Comparison of ENCODE assay signal across 8 mouse cellular contexts in the genomic region with DNA sequence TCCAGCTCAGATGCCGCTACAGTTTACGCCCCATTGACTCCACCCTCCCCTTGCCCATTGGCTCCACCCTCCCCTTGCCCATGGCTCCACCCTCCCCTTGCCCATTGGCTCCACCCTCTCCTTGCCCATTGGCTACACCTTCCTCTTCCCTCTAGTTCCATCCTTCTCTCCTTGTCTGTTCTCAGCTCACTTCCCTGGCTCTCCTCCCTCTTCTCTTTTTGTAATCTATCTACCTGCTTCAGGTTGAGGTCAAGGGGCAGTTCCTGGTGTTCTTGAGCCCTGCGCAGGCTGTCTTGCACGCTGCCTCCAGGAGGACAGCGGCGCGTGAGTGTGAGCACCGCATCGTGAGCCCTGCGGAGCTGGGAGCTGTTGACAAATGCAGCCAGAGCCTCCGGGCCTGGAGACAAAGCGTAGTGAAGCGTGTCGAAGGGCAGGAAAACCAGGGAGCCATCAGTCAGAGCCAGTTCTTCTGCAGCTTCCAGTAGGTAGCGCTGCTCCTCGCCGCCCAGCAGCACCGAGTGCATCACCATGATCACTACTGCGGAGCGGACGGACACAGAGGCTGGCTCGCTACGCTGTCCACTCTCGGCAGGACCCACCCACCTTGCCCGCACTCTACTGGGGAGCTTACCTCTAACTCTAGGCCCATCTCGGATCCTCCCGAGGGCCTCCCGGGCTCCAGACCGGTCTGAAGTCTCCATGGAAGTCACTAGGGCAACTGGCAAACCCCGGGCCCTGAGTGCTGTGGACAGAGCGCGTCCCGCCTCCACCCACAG. TPM values are rescaled to one million over a fixed set of nuclear protein-coding genes. Genes with fewer than 3 reads are reported as not detected.
DNase-seq lines count a peak whose midpoint lies in the region; ATAC-seq and TF ChIP-seq lines count a peak whose summit lies in the region.

No protein-coding gene starts in this region.

- peak overlapping the region; percentile 86 for H3K4me2 ChIP-seq in heart, embryonic 13.5 days

- H3K9me3 ChIP-seq in heart, embryonic 13.5 days, result no peaks in the 10 kb centered on the region

- DNase-seq in B cell, adult 2 months, result peak; percentile 80 to 85
- DNase-seq in brain, adult 2 months (ENCODE audit: low read depth, low spot score), result peak; percentile 97
- DNase-seq in kidney, postnatal 10 days, result peak; percentile 81
- peak; percentile 37 for DNase-seq in liver, adult 2 months (ENCODE audit: extremely low read depth, low read depth, low spot score)
- peak; percentile 57 to 60 for DNase-seq in spleen, postnatal 36 days (ENCODE audit: low spot score in 2 of 2)

- H3K79me2 ChIP-seq in liver, adult 2 months (ENCODE audit: control insufficient read depth, insufficient read depth, low read length), result no peaks in the 10 kb centered on the region

- TF ChIP-seq CTCF in embryonic fibroblast, embryonic 13.5 days (IDR thresholded peaks at IDR 0.05; ENCODE audit: borderline replicate concordance, insufficient read depth, low read length), result peak; percentile 66; the same call in 1 of the 2 replicates
- peak; percentile 25; the same call in 1 of the 2 replicates for TF ChIP-seq CTCF in liver, adult 2 months (IDR thresholded peaks at IDR 0.05; ENCODE audit: low read depth, low read length)

- H3K4me3 ChIP-seq in embryonic fibroblast, embryonic 13.5 days (ENCODE audit: insufficient read depth, low read length), result peak overlapping the region; percentile 23
- peak overlapping the region; percentile 57 for H3K4me3 ChIP-seq in heart, embryonic 13.5 days
- peak overlapping the region; percentile 40; the same call in 1 of the 2 replicates for H3K4me3 ChIP-seq in liver, adult 2 months (ENCODE audit: insufficient read depth, low read depth, low read length)

- TF ChIP-seq POLR2A in embryonic fibroblast, embryonic 13.5 days (IDR thresholded peaks at IDR 0.05; ENCODE audit: low read depth, low read length), result 0 out of 2 replicates have a peak, but pooled peaks have one; percentile 37
- no peak for TF ChIP-seq POLR2A in liver, adult 2 months (IDR thresholded peaks at IDR 0.05; ENCODE audit: extremely low read depth, insufficient read depth, low read length)

- WGBS in heart, embryonic 13.5 days, result 2% methylated on average over 33 of the region's 33 CpGs
- WGBS in liver, adult 2 months, result 4% methylated on average over 33 of the region's 33 CpGs

- H3K27me3 ChIP-seq in heart, embryonic 13.5 days (replicated peaks), result peaks cover 90% of the 10 kb centered on the region
- peaks cover 15% of the 10 kb centered on the region for H3K27me3 ChIP-seq in liver, adult 2 months (ENCODE audit: control insufficient read depth, insufficient read depth, low read length)

- ATAC-seq in heart, embryonic 13.5 days (ENCODE audit: extremely low read depth, insufficient number of reproducible peaks, low FRiP score, low TSS enrichment), result peak; percentile 35; the same call in 1 of the 2 replicates
- ATAC-seq in monocyte, adult 5-6 weeks (replicated peaks; ENCODE audit: insufficient number of reproducible peaks, low FRiP score, low TSS enrichment, poor library complexity, severe bottlenecking), result peak; percentile 95

- H3K27ac ChIP-seq in embryonic fibroblast, embryonic 13.5 days (ENCODE audit: insufficient read depth, low read length), result no peak overlapping the region
- H3K27ac ChIP-seq in heart, embryonic 13.5 days (replicated peaks), result no peak overlapping the region
- no peak overlapping the region for H3K27ac ChIP-seq in liver, adult 2 months (replicated peaks; ENCODE audit: insufficient read depth, low read depth, low read length)

- H3K4me1 ChIP-seq in embryonic fibroblast, embryonic 13.5 days (ENCODE audit: control insufficient read depth, insufficient read depth, low read length), result no peaks in the 10 kb centered on the region
- H3K4me1 ChIP-seq in heart, embryonic 13.5 days, result peaks cover 21% of the 10 kb centered on the region
- peaks cover 4% of the 10 kb centered on the region; the same call in 1 of the 2 replicates for H3K4me1 ChIP-seq in liver, adult 2 months (ENCODE audit: control insufficient read depth, insufficient read depth, low read length)

- H3K36me3 ChIP-seq in heart, embryonic 13.5 days, result no peaks in the 10 kb centered on the region
- H3K36me3 ChIP-seq in liver, adult 2 months (ENCODE audit: control insufficient read depth, insufficient read depth, low read length), result no peaks in the 10 kb centered on the region

- H3K9ac ChIP-seq in heart, embryonic 13.5 days, result peak overlapping the region; percentile 76
- no peak overlapping the region for H3K9ac ChIP-seq in liver, adult 2 months (ENCODE audit: low read depth, low read length)

RNA-seq across cellular contexts. Expression of a gene that starts 1.4 kb away (rescaled TPM):
- polyA plus RNA-seq in embryonic fibroblast, embryonic 13.5 days (2011; ENCODE audit: insufficient read length, low read depth, missing spikeins), result 0.12 TPM in 1 of 2 replicates, not detected in the other
- polyA plus RNA-seq in heart, embryonic 13.5 days (2015; fragmentation: Nextera tagmentation; extraction: Ambion mirVana), result 0.06 and 0.12 TPM in 2 replicates
- total RNA-seq in liver, adult 2 months (2014; rRNA removed), result not detected in 2 replicates
- polyA plus RNA-seq in liver, adult 2 months (2012; rRNA removed), result not detected in 2 replicates
- total RNA-seq in monocyte, adult 5-6 weeks (2017), result 0.32 TPM in 1 of 3 replicates, not detected in the others

RNA-seq across cellular contexts. Expression of a gene that starts 37.8 kb away (rescaled TPM):
- not detected in 2 replicates for polyA plus RNA-seq in embryonic fibroblast, embryonic 13.5 days (2011; ENCODE audit: insufficient read length, low read depth, missing spikeins)
- 1.1 and 1.5 TPM in 2 replicates for polyA plus RNA-seq in heart, embryonic 13.5 days (2015; fragmentation: Nextera tagmentation; extraction: Ambion mirVana)
- total RNA-seq in liver, adult 2 months (2014; rRNA removed), result not detected in 2 replicates
- polyA plus RNA-seq in liver, adult 2 months (2012; rRNA removed), result not detected in 2 replicates
- 1.4 to 2.3 TPM (median 1.5 TPM) in 3 replicates for total RNA-seq in monocyte, adult 5-6 weeks (2017)

Comparison
In these comparisons a context has a peak if more than half of its experiments do, and no peak if none do; other contexts are left out.
1. DNase-seq: peak in every context shown above with its lines; median percentile 97 in brain, adult 2 months; 82 in B cell, adult 2 months; 81 in kidney, postnatal 10 days; 58 in spleen, postnatal 36 days; 37 in liver, adult 2 months.